Mouse (Mus musculus) c-Kit-negative CD71-positive TER-119-positive erythroid progenitor cells, embryonic 14.5 days (primary cell): ENCODE measurements at regions not wholly inside any gene's neighbourhood (a gene's known extent, or its start where the extent isn't known, plus 50 kb on each side); places are given as distances from the start of the nearest gene placed in this dataset.

Experiments used
- DNase-seq: peaks from one replicate; pipeline ENCODE4 v3.0.0-alpha.2; 2013; ENCODE audit warnings: low read depth, low spot score

DNA sequence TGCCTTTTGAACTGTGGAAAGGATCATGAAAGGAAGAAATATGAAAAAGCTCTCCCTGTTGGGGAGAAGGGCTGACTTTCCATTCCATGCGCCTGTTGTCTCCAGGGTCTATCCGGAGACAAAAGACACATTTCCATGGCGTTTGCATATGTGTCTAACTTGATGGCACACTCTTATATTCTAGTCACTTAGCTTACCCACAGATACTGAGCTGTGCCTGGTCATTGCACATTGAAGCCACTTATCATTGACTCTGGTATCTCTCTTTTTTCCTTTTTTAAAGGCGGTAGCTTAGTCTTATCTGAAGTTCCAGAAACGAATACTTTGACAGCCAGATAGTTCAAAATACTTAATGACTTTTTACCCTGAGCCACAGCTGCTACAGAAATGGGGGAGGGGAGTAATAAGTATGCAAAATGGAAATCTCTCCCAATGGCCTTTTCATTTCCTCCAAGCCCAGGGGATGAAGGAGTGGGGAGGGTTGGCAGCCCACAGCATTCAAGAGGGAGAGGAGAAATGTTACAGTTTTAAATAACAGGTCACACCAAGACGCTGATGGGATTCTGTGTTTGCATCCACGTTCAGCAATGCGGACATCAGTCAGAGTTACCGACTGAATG is 137.9 kb upstream of the Slc35f3 start:
- DNase-seq: no peak

DNA sequence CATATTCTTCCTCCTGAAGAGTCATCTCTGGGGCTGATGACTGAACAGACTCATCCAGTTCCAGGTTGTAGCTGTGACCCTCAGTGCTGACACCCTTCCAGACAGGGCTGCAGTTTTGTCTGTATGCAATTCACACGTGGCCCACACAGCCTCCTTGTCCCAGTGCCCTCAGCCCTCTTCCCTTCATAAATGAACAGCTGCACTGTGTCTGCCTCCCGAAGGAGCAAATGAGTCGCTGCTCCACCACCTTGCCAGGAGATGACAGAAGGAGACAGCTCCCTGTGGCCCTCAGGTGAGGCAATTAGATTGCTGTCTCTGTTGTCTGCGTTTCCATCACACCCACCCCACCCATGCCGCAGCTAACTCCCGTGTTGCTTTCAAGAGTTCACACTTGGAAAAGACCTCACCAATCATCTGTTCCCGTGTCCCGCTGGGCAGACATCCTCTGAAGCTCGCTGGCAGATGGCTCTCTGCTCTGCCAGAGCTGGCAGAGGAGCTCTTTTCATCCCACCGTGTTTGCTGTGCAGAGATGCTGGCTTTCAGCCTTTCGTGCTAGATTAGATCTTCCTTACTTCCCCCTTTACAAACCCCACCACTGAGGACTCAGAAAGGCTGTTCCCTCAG is 135.5 kb upstream of the Slc35f3 start:
- DNase-seq: no peak

DNA sequence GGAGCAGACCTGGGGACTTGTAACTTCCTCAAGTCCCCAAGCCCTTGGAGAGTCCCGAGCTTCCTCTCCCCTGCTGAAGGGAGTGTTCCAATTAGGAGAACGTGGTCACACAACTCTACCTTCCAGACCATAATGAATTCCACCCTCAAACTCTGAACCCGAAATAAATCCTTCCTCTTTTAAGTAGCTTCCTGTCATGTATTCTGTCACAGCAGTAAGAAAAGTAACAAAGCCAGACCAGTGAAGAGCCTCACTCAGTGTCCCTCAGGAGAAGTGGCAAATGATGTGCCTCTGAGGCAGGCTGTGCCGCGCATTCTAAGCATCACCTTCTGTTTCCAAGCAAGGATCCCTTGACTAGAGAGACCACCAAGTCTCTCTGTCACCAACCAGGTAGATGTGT is 134.4 kb upstream of the Slc35f3 start:
- no peak for DNase-seq

DNA sequence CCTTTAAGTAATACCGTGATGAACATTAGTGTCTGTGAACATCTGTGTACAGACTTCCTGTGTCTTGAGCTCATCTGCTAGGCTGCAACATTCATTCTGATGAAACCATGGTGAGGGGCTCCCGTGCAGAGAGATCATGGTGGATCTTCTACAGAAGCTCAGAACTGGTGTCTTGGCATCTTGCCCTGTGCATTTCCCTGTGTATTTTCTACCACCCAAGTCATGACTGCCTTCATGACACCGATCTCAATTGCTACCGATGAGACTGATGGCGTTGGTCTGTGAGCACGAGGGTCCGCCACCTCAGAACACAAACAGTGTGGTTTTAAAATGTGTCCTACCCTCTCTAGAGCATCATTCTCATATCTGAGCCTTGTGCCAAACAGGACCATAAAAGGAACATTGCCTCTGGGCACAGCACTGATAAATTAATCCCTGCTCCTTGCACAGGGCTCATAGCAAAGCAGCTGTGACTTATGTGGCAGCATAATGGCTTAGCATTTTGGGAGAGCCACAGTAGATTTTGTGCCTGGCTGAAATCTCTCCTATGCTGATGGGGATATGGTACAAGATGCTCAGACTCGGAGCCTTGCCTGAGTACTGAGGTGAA is 132.8 kb upstream of the Slc35f3 start:
- no peak for DNase-seq

DNA sequence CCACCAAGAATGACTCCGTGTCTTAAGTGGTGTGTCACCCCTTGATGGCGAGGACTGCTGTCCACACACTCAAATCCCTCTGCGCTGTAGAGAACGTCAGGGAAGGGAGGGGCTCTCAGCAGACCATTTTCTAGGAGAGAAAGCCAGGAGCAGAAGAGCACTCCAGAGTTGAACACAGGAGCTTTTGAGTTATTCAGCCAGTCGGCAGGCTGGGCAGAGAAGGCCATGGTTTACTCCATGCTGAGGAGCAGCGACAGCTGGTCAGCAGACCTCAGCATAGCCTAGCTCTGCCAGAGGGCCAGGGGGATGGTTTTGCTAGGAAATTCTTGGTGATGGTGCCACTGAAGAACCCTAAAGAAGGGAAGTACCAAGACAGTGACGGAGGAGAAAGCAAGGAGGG is 132.0 kb upstream of the Slc35f3 start:
- DNase-seq: no peak

DNA sequence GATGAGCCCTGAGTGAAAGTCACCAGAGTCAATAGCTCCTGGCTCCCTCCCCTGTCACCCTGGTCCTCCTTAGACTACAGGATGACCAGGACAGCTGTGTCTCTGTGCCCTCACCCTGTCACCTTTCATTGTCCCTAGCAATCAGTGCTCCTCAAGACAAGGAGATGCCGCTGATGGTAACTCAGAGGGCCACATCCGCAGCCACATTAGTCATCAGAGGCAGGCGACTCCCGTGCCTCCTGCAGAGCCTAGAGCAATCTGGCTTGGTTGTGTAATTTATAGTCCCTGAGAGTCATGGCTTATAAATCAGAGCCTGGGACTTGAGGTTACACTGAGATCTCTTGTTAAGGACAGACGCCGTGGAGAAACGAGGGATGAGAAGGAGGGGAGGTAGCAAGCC is 123.9 kb upstream of the Slc35f3 start:
- no peak for DNase-seq

DNA sequence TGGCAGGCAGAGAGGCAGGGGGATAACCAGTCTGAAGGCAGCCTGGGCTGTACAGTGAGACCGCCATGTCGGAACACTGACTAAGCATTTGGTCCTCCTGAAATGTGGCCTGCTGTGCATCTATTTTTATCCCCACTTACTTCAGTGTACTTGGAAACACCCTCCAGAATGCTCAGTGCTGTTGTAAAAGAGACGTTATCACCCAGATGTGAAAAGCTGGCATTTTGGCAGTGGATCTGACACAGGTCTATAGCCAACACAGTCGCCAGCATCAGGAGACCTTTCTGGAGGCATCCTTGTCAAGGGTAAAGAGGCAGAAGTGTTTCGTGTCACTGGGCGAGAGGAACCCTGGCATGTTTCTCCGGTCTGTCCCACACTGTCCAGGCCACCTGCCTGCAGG is 122.1 kb upstream of the Slc35f3 start:
- no peak for DNase-seq

DNA sequence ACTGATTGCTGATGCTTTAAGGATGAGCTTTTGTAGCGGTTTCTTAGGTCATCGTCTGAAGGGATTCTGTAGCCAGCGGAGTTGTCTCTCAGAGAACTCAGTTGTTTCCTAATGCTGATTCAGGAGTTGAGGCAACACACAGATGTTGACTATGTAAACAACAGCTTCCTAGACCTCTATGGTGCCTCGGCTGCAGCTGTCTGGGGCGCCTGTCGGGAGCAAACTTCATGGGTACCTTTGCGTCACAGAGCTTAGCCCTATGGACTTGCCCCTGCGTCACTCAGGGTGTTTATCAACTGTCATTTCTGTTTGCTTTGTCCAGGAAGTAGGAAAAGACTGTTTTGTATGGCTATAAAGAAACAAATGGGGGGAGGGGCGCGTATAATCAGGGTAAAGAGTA is 120.5 kb upstream of the Slc35f3 start:
- no peak for DNase-seq

DNA sequence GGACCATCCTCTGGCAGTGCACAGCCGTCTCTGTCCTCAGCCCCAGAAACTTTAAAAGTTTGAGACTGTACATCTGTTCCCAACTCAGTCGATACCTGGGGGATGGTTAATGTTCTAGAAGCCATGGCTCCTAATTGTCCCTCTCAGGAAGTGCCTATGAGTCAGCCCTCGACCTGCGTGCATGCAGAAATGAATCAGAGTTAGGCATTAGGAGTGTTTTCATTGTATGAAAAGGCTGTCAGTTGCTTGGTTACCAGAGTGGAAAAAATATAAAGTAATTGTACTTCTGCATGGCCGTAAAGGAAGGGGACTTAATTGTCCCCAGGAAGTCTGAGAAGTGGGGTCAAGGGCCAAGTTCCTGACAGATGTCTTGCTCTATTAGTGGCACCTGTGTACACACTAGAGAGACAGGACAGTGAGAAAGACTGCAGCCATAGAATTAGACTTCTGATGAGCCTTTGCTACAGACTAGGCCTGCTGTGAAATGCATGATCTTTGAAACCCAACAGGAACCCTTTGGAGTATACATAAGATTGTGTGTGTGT is 109.5 kb upstream of the Slc35f3 start:
- DNase-seq: no peak

DNA sequence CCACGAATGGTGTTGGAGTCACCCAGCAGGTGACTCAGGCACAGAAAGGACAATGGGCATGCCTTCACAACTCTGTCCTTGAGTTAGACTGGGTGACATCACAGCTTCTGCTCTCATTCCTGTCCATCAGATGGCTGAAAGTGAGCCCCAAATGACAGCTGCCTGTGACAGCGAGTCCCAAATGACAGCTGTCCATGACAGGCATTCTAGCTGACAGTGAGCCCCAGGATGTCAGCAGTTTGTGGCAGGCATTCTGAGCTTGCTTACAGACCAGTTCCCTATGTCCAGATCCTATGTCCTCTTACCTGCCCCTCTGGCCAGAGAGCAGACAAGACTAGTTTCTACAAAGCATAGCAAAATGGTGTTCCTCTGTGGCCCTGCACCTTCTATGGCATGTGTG is 102.7 kb upstream of the Slc35f3 start:
- DNase-seq: no peak

DNA sequence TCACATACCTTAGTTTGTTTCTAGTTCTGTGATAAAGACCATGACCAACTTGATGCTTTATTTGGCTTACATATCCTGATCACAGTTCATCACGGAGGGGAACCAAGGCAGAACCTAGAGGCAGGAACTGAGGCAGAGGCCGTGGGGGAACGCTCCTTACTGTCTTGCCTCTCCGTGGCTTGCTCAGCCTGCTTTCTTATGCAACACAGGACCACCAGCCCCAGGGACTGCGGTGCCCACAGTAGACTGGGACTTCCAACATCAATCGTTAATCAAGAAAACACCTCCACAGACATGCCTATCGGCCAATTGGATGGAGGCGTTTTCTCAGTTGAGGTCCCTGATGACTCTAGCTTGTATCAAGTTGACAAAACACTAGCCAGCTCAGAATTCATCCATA is 87.8 kb upstream of the Slc35f3 start:
- DNase-seq: no peak

DNA sequence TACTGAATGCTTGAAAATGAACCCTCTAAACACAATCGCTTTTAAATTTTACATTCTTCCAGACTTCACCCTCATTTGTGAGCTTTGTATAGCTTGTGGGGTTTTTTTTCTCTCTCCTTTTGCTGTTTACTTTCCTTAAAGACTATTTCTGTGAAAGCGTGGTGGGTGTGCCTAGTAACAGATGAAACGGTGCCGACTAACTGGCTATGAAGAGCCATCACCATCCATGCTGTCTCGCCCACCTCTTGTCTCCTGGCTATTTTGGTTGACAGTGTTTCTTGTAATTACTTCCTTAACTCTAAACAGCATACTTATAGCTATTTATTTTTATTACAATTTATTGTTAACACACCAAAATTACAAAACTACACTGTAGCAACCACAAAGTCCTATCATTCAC is 85.6 kb upstream of the Slc35f3 start:
- no peak for DNase-seq

DNA sequence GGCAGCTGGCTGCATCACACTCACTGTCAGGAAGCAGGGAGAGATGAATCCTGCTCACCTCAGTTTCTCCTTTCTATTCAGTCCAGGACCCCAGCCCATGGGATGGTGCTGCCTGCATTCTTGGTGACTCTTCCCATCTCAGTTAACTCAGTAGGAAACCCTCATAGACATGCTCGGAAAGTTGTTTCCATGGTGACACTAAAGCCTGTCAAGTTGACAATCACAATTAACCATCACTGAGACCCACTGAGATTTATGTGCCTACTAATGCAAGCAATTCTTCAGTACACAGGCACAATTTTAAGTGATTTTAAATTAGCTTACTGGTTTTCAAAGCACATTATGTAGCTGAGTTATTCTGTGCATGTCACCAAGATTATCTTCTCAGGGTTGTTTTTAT is 83.8 kb upstream of the Slc35f3 start:
- DNase-seq: no peak

DNA sequence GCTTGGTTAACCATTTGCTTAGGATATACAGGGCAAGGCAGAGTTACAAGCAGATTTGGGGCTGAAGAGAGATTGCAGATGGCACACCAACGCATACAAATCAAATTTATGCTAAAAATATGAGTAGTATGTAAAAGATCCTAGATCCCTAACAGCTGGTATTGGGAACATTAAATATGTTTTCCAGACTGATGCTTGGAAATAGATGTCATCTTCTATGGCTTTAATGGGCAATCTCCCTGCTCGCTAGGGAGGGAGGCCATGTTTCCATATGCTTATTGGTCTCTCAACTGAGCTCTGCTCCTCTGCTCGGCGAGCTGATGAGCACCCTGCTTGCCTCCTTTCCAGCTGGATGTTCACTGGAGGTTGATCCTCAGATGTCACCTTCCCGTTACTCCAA is 82.0 kb upstream of the Slc35f3 start:
- DNase-seq: no peak

DNA sequence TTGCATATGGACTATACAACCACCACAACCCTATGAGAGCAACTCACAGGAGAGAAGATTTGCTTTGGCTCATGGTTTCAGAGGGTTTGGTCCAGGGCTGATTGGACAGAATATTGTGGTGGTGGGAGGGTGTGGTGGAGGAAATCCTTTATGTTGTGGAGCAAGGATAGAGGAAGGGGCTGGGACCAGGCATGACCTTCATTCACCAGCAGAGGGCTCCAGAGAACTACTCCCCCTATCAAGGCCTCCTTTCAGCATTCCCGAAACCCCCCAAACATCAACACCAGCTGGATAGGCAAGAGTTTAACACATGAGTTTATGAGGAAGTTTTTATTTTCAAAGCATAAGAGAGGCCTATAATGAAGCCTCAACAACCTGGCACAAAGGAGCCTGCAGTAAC is 76.7 kb upstream of the Slc35f3 start:
- DNase-seq: no peak

DNA sequence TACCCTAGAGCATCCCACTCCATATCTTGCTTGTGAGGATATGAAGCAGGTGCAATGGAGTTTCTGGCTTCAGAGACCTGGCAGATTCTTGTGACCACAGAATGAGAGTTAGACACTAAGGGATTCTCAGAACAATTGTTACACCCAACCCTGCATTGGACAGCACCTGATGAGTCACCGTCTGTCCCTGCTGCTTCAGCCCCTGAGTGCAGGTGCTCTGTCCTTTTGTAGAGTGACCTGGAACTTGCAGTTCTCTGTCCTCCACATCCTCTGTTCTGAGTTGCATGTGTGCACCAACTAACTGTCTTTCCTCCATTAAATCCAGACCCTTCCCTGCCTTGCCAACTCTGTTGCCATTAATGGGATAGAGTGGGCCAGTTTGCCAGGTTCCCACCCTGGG is 66.6 kb upstream of the Slc35f3 start:
- DNase-seq: no peak

DNA sequence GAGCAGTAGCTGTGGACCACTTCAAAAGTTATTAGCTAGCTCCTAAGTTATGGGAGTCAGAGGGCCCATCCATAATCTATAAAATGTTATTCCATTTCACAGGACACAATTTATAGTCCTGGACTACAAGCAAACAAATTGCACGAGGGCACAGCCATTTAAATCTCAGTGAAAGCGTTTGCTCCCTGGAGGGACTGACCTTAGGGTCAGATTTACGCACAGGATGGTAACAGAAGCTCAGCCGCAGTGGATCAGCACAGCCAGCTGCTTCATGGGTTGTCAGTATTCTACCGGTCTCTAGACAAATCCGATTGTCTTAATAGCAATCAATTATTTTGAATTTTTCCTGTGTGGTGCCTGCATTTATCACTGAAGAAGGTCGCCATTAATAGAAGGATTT is 65.8 kb upstream of the Slc35f3 start:
- DNase-seq: no peak

DNA sequence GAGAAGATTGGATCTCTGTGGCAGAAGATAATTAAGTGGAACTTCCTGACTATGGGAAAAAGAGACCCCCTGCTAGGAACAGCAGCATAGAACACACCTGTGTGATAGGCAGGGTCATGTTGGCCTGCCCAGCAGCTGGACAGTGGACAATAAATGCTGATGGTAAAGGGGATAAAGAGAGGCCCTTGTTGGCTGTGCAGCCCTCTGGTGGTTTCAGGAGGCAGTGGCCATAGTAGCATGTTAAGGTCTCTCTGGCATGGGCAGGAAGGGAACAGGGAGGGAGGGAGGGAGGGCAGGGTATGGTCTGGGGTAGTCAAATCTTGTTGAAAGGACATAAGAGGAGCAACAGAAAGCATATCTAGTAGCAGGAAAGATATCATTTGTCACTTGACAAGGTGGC is 58.7 kb upstream of the Slc35f3 start:
- DNase-seq: no peak

DNA sequence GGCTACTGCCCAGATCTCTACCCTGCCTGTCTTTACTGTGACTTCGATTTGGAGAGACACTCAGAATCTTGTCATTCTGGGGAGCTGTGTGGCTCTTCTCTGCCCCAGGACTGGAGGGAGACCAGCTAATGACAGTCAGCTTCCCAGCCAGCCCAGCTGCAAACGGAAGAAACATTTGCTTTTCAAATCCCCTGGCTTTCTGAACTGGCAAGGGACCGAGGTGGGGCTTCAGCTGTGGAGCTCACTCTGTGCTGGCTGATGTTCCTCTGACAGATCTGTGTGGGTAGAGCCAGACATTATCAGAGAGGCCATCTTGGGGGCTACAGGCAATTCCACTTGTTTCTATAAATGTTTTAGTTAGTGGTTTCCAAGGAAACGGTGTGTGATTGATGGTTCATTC is 54.0 kb upstream of the Slc35f3 start:
- no peak for DNase-seq
